Comparison of ENCODE assay signal across 14 mouse cellular contexts in genomic region chr7:91934881-91935597, GRCm38 (mm10).
DNase-seq lines count a peak whose midpoint lies in the region; ATAC-seq and TF ChIP-seq lines count a peak whose summit lies in the region.
"Had no signal": no experiment of that assay in that cellular context is flagged by ENCODE, and none has a peak within 500 bp of the region (broad histone marks: within the 10 kb centered on the region; RNA-seq: fewer than 3 reads in every experiment).

No protein-coding gene starts in this region.

- no peaks in the 10 kb centered on the region for H3K9me3 ChIP-seq in neural tube, embryonic 15.5 days (replicated peaks)
- no peaks in the 10 kb centered on the region for H3K9me3 ChIP-seq in hindbrain, embryonic 14.5 days (ENCODE audit: control insufficient read depth, low read length)
- H3K9me3 ChIP-seq: embryonic facial prominence, embryonic 13.5 days; neural tube, embryonic 13.5 days had no signal

- no peak for TF ChIP-seq CTCF in heart, adult 2 months (IDR thresholded peaks at IDR 0.05)

- intact Hi-C loops in heart, adult 2 months (cut with DNase I) = no loop called here

- no peak for DNase-seq in neural tube, embryonic 10.5 days (ENCODE audit: extremely low spot score, low spot score)
- no peak for DNase-seq in hindbrain, embryonic 14.5 days (ENCODE audit: low spot score)
- DNase-seq in left cerebral cortex, adult 9 months (ENCODE audit: low spot score in 2 of 2) = peak; percentile 71 to 82
- DNase-seq in right cerebral cortex, postnatal 25 days = peak; percentile 70
- DNase-seq in adrenal gland, adult 2 months = no peak
- DNase-seq in heart, adult 2 months = no peak
- no peak for DNase-seq in gastrocnemius, postnatal 25 days
- DNase-seq: gastrocnemius, postnatal 10 days; liver; lung, postnatal 4 days; thymus, postnatal 4 days had no signal

- ATAC-seq in neural tube, embryonic 15.5 days (ENCODE audit: low FRiP score) = peak; percentile 31; the same call in 1 of the 2 replicates
- peak; percentile 55; the same call in 1 of the 2 replicates for ATAC-seq in hindbrain, embryonic 14.5 days (ENCODE audit: low FRiP score)

- no peak for TF ChIP-seq EP300 in heart, adult 2 months (IDR thresholded peaks at IDR 0.05; ENCODE audit: insufficient read depth, low read depth, low read length)

- no peaks in the 10 kb centered on the region for H3K36me3 ChIP-seq in neural tube, embryonic 15.5 days
- no peaks in the 10 kb centered on the region for H3K36me3 ChIP-seq in hindbrain, embryonic 14.5 days (replicated peaks; ENCODE audit: control insufficient read depth, insufficient read depth)
- no peaks in the 10 kb centered on the region for H3K36me3 ChIP-seq in heart, adult 2 months (ENCODE audit: control insufficient read depth, insufficient read depth, low read length)
- H3K36me3 ChIP-seq: embryonic facial prominence, embryonic 13.5 days; neural tube, embryonic 13.5 days had no signal

- H3K27ac ChIP-seq in neural tube, embryonic 15.5 days (replicated peaks) = no peak overlapping the region; the same call in 1 of the 2 replicates
- H3K27ac ChIP-seq in hindbrain, embryonic 14.5 days = no peak overlapping the region
- no peak overlapping the region for H3K27ac ChIP-seq in heart, adult 2 months
- H3K27ac ChIP-seq: embryonic facial prominence, embryonic 13.5 days; neural tube, embryonic 13.5 days had no signal

- 60% methylated on average over 12 of the region's 12 CpGs for WGBS in neural tube, embryonic 15.5 days
- WGBS in hindbrain, embryonic 14.5 days = 52% methylated on average over 12 of the region's 12 CpGs
- 60% methylated on average over 12 of the region's 12 CpGs for WGBS in heart, adult 2 months

- no peaks in the 10 kb centered on the region for H3K79me2 ChIP-seq in heart, adult 2 months (replicated peaks; ENCODE audit: control insufficient read depth, insufficient read depth, low read length)

- H3K9ac ChIP-seq in neural tube, embryonic 15.5 days (replicated peaks) = no peak overlapping the region
- no peak overlapping the region for H3K9ac ChIP-seq in hindbrain, embryonic 14.5 days
- no peak overlapping the region for H3K9ac ChIP-seq in heart, adult 2 months (ENCODE audit: low read depth, low read length)
- H3K9ac ChIP-seq: embryonic facial prominence, embryonic 13.5 days; neural tube, embryonic 13.5 days had no signal

- no peak overlapping the region for H3K4me2 ChIP-seq in neural tube, embryonic 15.5 days
- no peak overlapping the region for H3K4me2 ChIP-seq in hindbrain, embryonic 14.5 days (replicated peaks)
- H3K4me2 ChIP-seq: embryonic facial prominence, embryonic 13.5 days; neural tube, embryonic 13.5 days had no signal

- no peak for TF ChIP-seq POLR2A in heart, adult 2 months (IDR thresholded peaks at IDR 0.05; ENCODE audit: insufficient read depth, low read depth, low read length)

- H3K4me1 ChIP-seq in neural tube, embryonic 15.5 days = 0 out of 2 replicates have a peak, but pooled peaks cover 5% of the 10 kb centered on the region
- peaks cover 7% of the 10 kb centered on the region; the same call in 1 of the 2 replicates for H3K4me1 ChIP-seq in hindbrain, embryonic 14.5 days (replicated peaks; ENCODE audit: control insufficient read depth, insufficient read depth, low read length)
- H3K4me1 ChIP-seq in heart, adult 2 months (ENCODE audit: control insufficient read depth, insufficient read depth, low read length) = no peaks in the 10 kb centered on the region
- H3K4me1 ChIP-seq: embryonic facial prominence, embryonic 13.5 days; neural tube, embryonic 13.5 days had no signal

- H3K27me3 ChIP-seq in neural tube, embryonic 15.5 days (replicated peaks) = no peaks in the 10 kb centered on the region
- H3K27me3 ChIP-seq in hindbrain, embryonic 14.5 days (ENCODE audit: control insufficient read depth, insufficient read depth, low read length) = no peaks in the 10 kb centered on the region
- no peaks in the 10 kb centered on the region for H3K27me3 ChIP-seq in heart, adult 2 months (ENCODE audit: control insufficient read depth, insufficient read depth, low read length)
- H3K27me3 ChIP-seq: embryonic facial prominence, embryonic 13.5 days; neural tube, embryonic 13.5 days had no signal

- no peak overlapping the region for H3K4me3 ChIP-seq in neural tube, embryonic 15.5 days (replicated peaks)
- H3K4me3 ChIP-seq in hindbrain, embryonic 14.5 days (replicated peaks; ENCODE audit: low read length) = no peak overlapping the region
- no peak overlapping the region for H3K4me3 ChIP-seq in heart, adult 2 months
- H3K4me3 ChIP-seq: embryonic facial prominence, embryonic 13.5 days; neural tube, embryonic 13.5 days had no signal

Comparison
In these comparisons a context has a peak if more than half of its experiments do, and no peak if none do; other contexts are left out.
1. DNase-seq: peak in left cerebral cortex, adult 9 months (2 of 2) and right cerebral cortex, postnatal 25 days (single experiment); none in neural tube, embryonic 10.5 days (single experiment), hindbrain, embryonic 14.5 days (single experiment), adrenal gland, adult 2 months (single experiment), heart, adult 2 months (0 of 2) and gastrocnemius, postnatal 25 days (single experiment).